Mouse (Mus musculus): ENCODE measurements around the gene Myh6. TPM values are rescaled to one million over a fixed set of nuclear protein-coding genes. Genes with fewer than 3 reads are reported as not detected.
A peak's percentile ranks its signal among the peaks of the same experiment; 100 is the strongest.

The Myh6 gene
- polyA plus RNA-seq, 1 experiment from 2014 or later: 0.93 TPM

MicroRNA genes within 50 kb of the gene (microRNA counts, 519-probe panel; counts per million panel counts)
- microRNA mmu-miR-208a (2,178 counts per million, percentile 24 among the panel's probes with 10 or more counts), microRNA mmu-miR-208b (not detected)

Small RNAs within 50 kb of the gene (microRNA-seq; reads per million reads assigned to microRNA genes)
- gene Mir208a (4.4 reads per million, percentile 18 among the genes with 10 or more reads in this experiment), gene Mir208b (31.6 reads per million, percentile 39 among the genes with 10 or more reads in this experiment)

Other genes with a start within 250 kb of the Myh6 start
- 8.0 and 9.1 TPM in 2 replicates for gene Slc7a8, start 185.0 kb downstream of the Myh6 start, polyA plus RNA-seq (2015; fragmentation: Nextera tagmentation; extraction: Ambion mirVana)
- not detected in 2 replicates for gene Rnf212b, start 152.8 kb downstream of the Myh6 start, polyA plus RNA-seq (2015; fragmentation: Nextera tagmentation; extraction: Ambion mirVana)
- 12.1 and 13.7 TPM in 2 replicates for gene Homez, start 96.0 kb downstream of the Myh6 start, polyA plus RNA-seq (2015; fragmentation: Nextera tagmentation; extraction: Ambion mirVana)
- 4.1 and 4.8 TPM in 2 replicates for gene Ppp1r3e, start 89.4 kb downstream of the Myh6 start, polyA plus RNA-seq (2015; fragmentation: Nextera tagmentation; extraction: Ambion mirVana)
- 3.2 and 4.3 TPM in 2 replicates for gene Bcl2l2, start 83.5 kb downstream of the Myh6 start, polyA plus RNA-seq (2015; fragmentation: Nextera tagmentation; extraction: Ambion mirVana)
- not detected in 2 replicates for gene Gm20521, start 83.5 kb downstream of the Myh6 start, polyA plus RNA-seq (2015; fragmentation: Nextera tagmentation; extraction: Ambion mirVana)
- 161 and 162 TPM in 2 replicates for gene Pabpn1, start 74.4 kb downstream of the Myh6 start, polyA plus RNA-seq (2015; fragmentation: Nextera tagmentation; extraction: Ambion mirVana)
- gene Slc22a17, start 53.8 kb downstream of the Myh6 start, polyA plus RNA-seq (2015; fragmentation: Nextera tagmentation; extraction: Ambion mirVana): 250 and 277 TPM in 2 replicates
- 16.3 and 17.2 TPM in 2 replicates for gene Efs, start 40.8 kb downstream of the Myh6 start, polyA plus RNA-seq (2015; fragmentation: Nextera tagmentation; extraction: Ambion mirVana)
- gene Il25, start 34.2 kb downstream of the Myh6 start, polyA plus RNA-seq (2015; fragmentation: Nextera tagmentation; extraction: Ambion mirVana): 0.70 and 0.90 TPM in 2 replicates
- 12.8 and 14.7 TPM in 2 replicates for gene Cmtm5, start 30.7 kb downstream of the Myh6 start, polyA plus RNA-seq (2015; fragmentation: Nextera tagmentation; extraction: Ambion mirVana)
- not detected in 2 replicates for gene Gm17428, start 10.0 kb upstream of the Myh6 start, polyA plus RNA-seq (2015; fragmentation: Nextera tagmentation; extraction: Ambion mirVana)
- 6.4 and 9.0 TPM in 2 replicates for gene Myh7, start 27.7 kb upstream of the Myh6 start, polyA plus RNA-seq (2015; fragmentation: Nextera tagmentation; extraction: Ambion mirVana)
- gene Ngdn, start 48.5 kb upstream of the Myh6 start, polyA plus RNA-seq (2015; fragmentation: Nextera tagmentation; extraction: Ambion mirVana): 47.3 and 50.1 TPM in 2 replicates
- gene Zfhx2, start 125.4 kb upstream of the Myh6 start, polyA plus RNA-seq (2015; fragmentation: Nextera tagmentation; extraction: Ambion mirVana): 24.0 and 24.9 TPM in 2 replicates
- 29.4 and 32.6 TPM in 2 replicates for gene Thtpa, start 127.9 kb upstream of the Myh6 start, polyA plus RNA-seq (2015; fragmentation: Nextera tagmentation; extraction: Ambion mirVana)
- gene Ap1g2, start 139.7 kb upstream of the Myh6 start, polyA plus RNA-seq (2015; fragmentation: Nextera tagmentation; extraction: Ambion mirVana): 7.3 and 7.9 TPM in 2 replicates
- gene Jph4, start 150.0 kb upstream of the Myh6 start, polyA plus RNA-seq (2015; fragmentation: Nextera tagmentation; extraction: Ambion mirVana): 33.6 and 40.7 TPM in 2 replicates